Mouse (Mus musculus) MN1 (cell line): Measurements from ENCODE around the gene Bcat1.
"Not testable (repeated sequence)": the region's sequence is repeated elsewhere in the genome, so short reads cannot be mapped to it uniquely, and the experiment has no call there.

Experiments used
- DNase-seq: peaks from one replicate; pipeline ENCODE4 v3.0.0-alpha.2; 2016; ENCODE audit warnings: low spot score

The Bcat1 gene

GRCm38 (mm10) chr6:145093038-145093622 lies 17.1 kb upstream of the Bcat1 start:
- not testable (repeated sequence) for DNase-seq

- DNase-seq, result no peak
Observed at GRCm38 (mm10) chr6:145091998-145092397, 16.0 kb upstream of the Bcat1 start.

GRCm38 (mm10) chr6:145090928-145091327 lies 14.9 kb upstream of the Bcat1 start:
- DNase-seq, result no peak

GRCm38 (mm10) chr6:145090201-145090863 lies 14.3 kb upstream of the Bcat1 start:
- DNase-seq, result no peak

GRCm38 (mm10) chr6:145089373-145089772 lies 13.4 kb upstream of the Bcat1 start:
- DNase-seq, result no peak

- DNase-seq, result no peak
Observed at GRCm38 (mm10) chr6:145088451-145089113, 12.6 kb upstream of the Bcat1 start.

- DNase-seq, result no peak
Observed at GRCm38 (mm10) chr6:145084343-145085117, 8.5 kb upstream of the Bcat1 start.

GRCm38 (mm10) chr6:145081721-145082120 lies 5.7 kb upstream of the Bcat1 start:
- DNase-seq, result no peak

- DNase-seq, result no peak
Observed at GRCm38 (mm10) chr6:145079087-145079759, 3.2 kb upstream of the Bcat1 start.

- no peak for DNase-seq
Observed at GRCm38 (mm10) chr6:145076286-145076685, 302 bp upstream of the Bcat1 start.

GRCm38 (mm10) chr6:145075088-145075547 lies 866 bp downstream of the Bcat1 start:
- peak; percentile 43 for DNase-seq

- peak; percentile 23 for DNase-seq
Observed at GRCm38 (mm10) chr6:145074461-145074860, 1.5 kb downstream of the Bcat1 start.

GRCm38 (mm10) chr6:145069921-145070320 lies 6.1 kb downstream of the Bcat1 start:
- DNase-seq, result no peak

- DNase-seq, result no peak
Observed at GRCm38 (mm10) chr6:145069397-145069796, 6.6 kb downstream of the Bcat1 start.

- no peak for DNase-seq
Observed at GRCm38 (mm10) chr6:145067679-145068078, 8.3 kb downstream of the Bcat1 start.

- no peak for DNase-seq
Observed at GRCm38 (mm10) chr6:145066416-145066815, 9.6 kb downstream of the Bcat1 start.

GRCm38 (mm10) chr6:145065301-145065845 lies 10.6 kb downstream of the Bcat1 start:
- no peak for DNase-seq

GRCm38 (mm10) chr6:145064104-145064503 lies 11.9 kb downstream of the Bcat1 start:
- no peak for DNase-seq

- DNase-seq, result no peak
Observed at GRCm38 (mm10) chr6:145063212-145063868, 12.6 kb downstream of the Bcat1 start.

GRCm38 (mm10) chr6:145062763-145063162 lies 13.2 kb downstream of the Bcat1 start:
- no peak for DNase-seq

GRCm38 (mm10) chr6:145061361-145061760 lies 14.6 kb downstream of the Bcat1 start:
- DNase-seq, result no peak
